Mouse (Mus musculus) embryonic stem cell, embryonic (primary cell): ENCODE results near the gene Atad2b.
"Not testable (repeated sequence)": the region's sequence is repeated elsewhere in the genome, so short reads cannot be mapped to it uniquely, and the experiment has no call there.

Experiments used
- CTCF ChIA-PET, 4 experiments: fragments of 300-600 bp in 2 of 4; fragments of 350-600 bp in 2 of 4; sonication (Branson Sonifier 250); formaldehyde crosslinking; loops; one replicate each; lab custom pipeline; 2022; ENCODE audit warnings: inconsistent platforms in 2 of 4; lab: Charles Lee
- POLR2A ChIA-PET, 4 experiments: fragments of 300-600 bp in 2 of 4; fragments of 350-600 bp in 2 of 4; sonication (Branson Sonifier 250); formaldehyde crosslinking; loops; one replicate each; lab custom pipeline; 2022; ENCODE audit warnings: antibody characterized with exemption in 4 of 4, inconsistent platforms in 1 of 4; lab: Charles Lee

Gene Atad2b

GRCm38 (mm10) chr12:4952272-4952671, 35.1 kb downstream of the Atad2b start:
- CTCF ChIA-PET = no interaction called here
- POLR2A ChIA-PET = interaction anchor here in 1 of 4 experiments (0.6 kb wide), 1 partner anchor 97 kb away, joined by 3 read pairs; no protein-coding TSS in a partner anchor

DNA sequence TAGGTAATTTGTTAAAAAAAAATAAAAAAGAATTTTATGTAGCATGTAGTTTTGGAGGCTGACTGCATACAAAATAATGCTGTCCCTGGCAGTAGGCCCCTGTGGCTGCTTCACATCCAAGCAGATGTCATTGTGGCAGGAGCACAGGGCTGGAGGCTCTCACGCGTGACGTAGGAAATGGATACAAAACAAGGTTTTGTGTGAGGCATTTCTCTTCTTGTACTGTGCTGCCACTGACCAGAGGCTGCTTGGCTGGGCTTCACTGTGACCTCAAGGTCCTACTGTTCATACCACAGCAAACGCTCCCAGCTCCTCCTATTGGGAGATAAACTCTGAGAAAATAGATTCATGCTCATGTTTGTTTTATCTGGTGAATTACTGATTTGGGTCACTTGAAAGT, 36.0 kb downstream of the Atad2b start:
- POLR2A ChIA-PET = interaction anchor here in 1 of 4 experiments (1.3 kb wide), 1 partner anchor 34 kb away, joined by 4 read pairs; no protein-coding TSS in a partner anchor

DNA sequence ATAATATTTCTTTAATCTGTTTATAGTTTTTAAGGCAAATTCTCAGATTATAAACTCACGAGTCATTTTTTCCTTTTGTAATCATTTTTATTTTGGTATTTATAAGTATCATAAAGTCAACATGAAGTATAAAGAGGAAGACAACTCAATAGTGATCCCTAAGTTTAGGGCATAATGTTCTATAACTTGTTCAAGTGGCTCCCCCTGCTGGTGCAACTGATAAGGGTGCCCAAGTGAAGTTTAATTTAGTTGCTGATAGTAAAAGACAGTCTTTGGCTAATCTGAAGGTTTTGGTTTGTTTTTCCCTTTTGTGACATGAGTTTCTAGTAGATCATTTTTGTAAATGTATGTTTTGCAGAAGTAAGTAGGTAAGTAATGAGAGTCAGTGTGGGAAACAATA, 55.8 kb downstream of the Atad2b start:
- ChIA-PET CTCF (no interaction called here), POLR2A (no interaction called here)

More for the DNA sequence above, 36.0 kb downstream of the Atad2b start:
- CTCF ChIA-PET = no interaction called here

DNA sequence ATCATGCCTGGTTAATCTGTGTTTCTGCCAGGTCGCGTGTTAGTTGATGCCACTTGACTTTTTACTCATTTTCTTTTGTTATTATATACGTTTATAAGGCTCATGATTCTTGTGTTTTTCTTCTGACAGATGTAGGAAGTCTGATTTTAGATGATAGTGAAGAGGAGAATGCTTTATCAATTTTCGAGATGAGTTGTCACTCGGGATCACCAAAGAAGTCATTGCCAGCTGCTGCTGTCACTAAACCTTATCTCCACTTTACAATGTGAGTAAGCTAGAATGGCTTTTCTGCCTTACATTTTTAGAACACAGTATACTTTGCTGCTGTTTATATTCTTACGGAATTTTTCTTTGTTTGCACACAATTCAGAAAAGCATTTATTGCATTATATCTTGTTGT, 61.2 kb downstream of the Atad2b start:
- ChIA-PET POLR2A (no interaction called here), CTCF (no interaction called here)

DNA sequence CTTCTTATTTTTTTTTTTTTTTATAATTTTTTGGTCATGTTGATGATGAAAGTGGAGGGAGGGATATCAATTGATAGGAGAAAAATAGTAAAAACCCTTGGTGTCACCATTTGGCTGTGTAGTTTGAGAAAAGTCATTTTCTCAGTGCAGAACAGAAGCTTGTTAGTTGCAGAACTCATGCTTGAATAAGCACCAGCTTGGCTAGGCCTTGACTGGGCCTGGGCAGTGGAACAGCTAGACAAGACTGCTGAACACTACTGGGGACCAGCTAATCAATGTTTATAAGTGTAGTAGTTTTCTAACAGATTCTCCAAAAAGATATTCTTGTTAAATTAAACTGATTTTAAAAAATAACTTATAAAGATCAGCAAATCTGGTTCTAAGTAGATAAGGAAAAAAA, 79.8 kb downstream of the Atad2b start:
- ChIA-PET CTCF (no interaction called here), POLR2A (interaction anchor here in 1 of 4 experiments (1.1 kb wide), 1 partner anchor 11 kb away, joined by 3 read pairs; no protein-coding TSS in a partner anchor)

DNA sequence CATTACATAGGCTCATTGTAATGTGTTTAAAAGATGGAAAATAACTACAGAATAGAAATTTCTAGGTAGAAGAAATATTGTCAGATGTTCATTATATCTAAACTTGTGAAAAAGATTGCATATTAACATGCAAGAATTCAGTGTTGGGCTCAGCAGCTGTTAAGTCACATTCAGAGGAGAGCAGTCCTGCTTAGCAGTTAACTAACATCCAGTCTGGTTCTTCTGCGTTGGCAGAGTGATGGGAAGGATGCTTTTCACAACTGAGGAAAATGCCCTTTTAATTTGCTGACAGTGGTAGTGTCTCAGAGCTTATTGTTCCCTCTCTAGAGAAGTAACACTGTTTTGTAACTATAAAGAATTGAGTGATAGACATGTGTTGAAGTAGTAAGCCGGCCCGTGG, 88.2 kb downstream of the Atad2b start:
- POLR2A ChIA-PET = interaction anchor here in 1 of 4 experiments (0.9 to 1.5 kb wide), 2 partner anchors 14 to 90 kb away, joined by 3 to 5 read pairs; no protein-coding TSS in a partner anchor

GRCm38 (mm10) chr12:5005776-5006175, 88.6 kb downstream of the Atad2b start:
- CTCF ChIA-PET = not testable (repeated sequence)
- POLR2A ChIA-PET = interaction anchor here in 1 of 4 experiments (0.6 to 1.7 kb wide), 5 partner anchors 10 to 354 kb away, joined by 3 to 8 read pairs (median 5); no protein-coding TSS in a partner anchor

More for the DNA sequence above, 88.2 kb downstream of the Atad2b start:
- CTCF ChIA-PET = no interaction called here

DNA sequence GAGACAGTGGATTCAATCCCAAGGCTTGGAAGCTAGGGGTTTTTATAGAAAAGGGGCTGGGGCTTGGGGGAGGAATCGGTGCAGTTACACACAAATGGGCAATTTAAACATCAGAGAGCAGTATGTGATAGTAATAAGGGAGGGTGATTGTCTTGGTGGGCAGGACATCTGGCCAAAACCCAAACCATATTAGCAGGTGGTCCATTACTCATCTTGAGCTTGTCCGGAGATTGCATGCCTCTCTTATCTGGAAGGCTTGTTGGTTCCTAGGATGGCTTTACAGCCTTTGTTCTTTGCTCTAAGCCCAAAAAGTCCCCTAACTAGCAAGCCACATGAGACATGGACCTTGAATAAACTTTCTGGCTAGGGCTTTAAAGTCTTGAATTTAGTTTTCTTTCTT, 91.5 kb downstream of the Atad2b start:
- POLR2A ChIA-PET = interaction anchor here in 2 of 4 experiments (0.9 to 1.4 kb wide), 2 partner anchors 89 to 167 kb away, joined by 3 to 5 read pairs; partner anchors contain the start of gene Fkbp1b (in 1 of the 2)
- CTCF ChIA-PET = not testable (repeated sequence)

GRCm38 (mm10) chr12:5025226-5025861, 108.2 kb downstream of the Atad2b start:
- ChIA-PET POLR2A (interaction anchor here in 1 of 4 experiments (1.6 kb wide), 3 partner anchors 8 to 19 kb away, joined by 3 to 4 read pairs (median 3); no protein-coding TSS in a partner anchor), CTCF (no interaction called here)

DNA sequence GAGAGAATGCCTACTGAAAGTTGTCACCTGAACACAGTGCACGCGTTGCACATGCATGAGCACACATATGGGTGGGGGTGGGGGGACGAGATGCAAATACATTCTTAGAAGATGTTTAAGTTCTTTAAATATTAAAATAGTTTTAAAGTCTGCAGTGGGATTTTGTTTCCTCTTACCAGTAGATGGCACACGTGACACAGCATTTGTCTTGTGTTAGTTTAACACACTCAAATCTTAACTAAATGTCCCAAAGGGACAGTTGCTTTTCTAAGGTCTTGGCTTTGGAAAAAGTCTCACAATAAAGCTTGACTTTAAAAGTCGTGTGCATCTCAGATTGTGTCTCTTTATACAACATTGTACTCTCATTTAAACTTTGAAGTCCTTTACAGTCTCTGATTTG, 111.9 kb downstream of the Atad2b start:
- ChIA-PET POLR2A (no interaction called here), CTCF (no interaction called here)

- CTCF ChIA-PET = interaction anchor here in 1 of 4 experiments (1.4 kb wide), 1 partner anchor 110 kb away, joined by 3 read pairs; no protein-coding TSS in a partner anchor
- POLR2A ChIA-PET = interaction anchor here in 1 of 4 experiments (1.6 to 2.0 kb wide), 2 partner anchors 16 to 21 kb away, joined by 4 to 5 read pairs; no protein-coding TSS in a partner anchor
Observed at GRCm38 (mm10) chr12:5038008-5038407, 120.9 kb downstream of the Atad2b start.

DNA sequence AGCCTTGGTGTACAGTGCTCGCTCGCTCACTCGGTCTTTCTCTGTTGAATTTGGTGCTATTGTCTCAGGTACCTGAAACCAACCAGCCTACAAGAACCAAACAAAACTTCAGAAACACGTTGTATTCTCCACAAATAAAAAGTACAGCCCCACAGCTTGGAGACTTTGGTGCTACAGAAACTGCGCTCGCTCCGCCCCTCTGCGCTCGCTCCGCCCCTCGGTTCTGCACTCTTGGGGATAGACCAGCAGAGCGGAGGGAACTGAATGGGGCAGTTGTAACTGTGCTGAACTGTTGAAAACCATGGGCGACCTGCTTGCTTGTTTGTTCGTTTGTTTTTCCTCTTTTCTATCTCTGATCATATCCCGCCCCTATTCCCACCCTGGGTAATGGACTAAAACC, 127.0 kb downstream of the Atad2b start:
- POLR2A ChIA-PET = no interaction called here
- CTCF ChIA-PET = no interaction called here

GRCm38 (mm10) chr12:5048104-5048503, 131.0 kb downstream of the Atad2b start:
- CTCF ChIA-PET = no interaction called here
- POLR2A ChIA-PET = interaction anchor here in 1 of 4 experiments (0.7 to 0.9 kb wide), 2 partner anchors 77 to 429 kb away, joined by 3 read pairs; no protein-coding TSS in a partner anchor

GRCm38 (mm10) chr12:5067590-5067989, 150.4 kb downstream of the Atad2b start:
- POLR2A ChIA-PET = interaction anchor here in 2 of 4 experiments (0.6 to 2.2 kb wide), 5 partner anchors 8 to 170 kb away, joined by 3 to 6 read pairs (median 3); no protein-coding TSS in a partner anchor

DNA sequence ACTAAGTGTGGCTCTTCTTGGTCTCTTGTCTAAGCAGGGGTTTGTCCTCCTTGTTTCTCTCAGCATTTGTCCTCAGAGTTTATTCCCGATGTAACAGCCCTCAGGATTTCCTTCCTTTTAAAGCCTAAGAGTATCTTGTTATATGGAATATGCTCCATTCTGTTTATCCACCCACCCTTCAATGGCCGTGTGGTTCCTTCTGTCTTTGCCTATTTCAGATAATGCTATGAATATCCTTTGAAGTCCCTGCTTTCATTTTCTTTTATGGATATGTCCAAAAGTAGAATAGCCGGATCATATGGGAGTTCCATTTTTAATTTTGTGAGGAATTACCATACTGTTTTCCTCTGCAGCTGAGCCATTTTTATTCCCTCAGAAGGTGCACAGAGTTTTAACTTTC, 153.0 kb downstream of the Atad2b start:
- CTCF ChIA-PET = interaction anchor here in 1 of 4 experiments (0.7 kb wide), 1 partner anchor 10 kb away, joined by 4 read pairs; no protein-coding TSS in a partner anchor
- POLR2A ChIA-PET = interaction anchor here in 1 of 4 experiments (0.6 kb wide), 1 partner anchor 19 kb away, joined by 5 read pairs; no protein-coding TSS in a partner anchor

More at GRCm38 (mm10) chr12:5067590-5067989, 150.4 kb downstream of the Atad2b start:
- CTCF ChIA-PET = interaction anchor here in 3 of 4 experiments (0.6 to 1.9 kb wide), 3 partner anchors 12 to 84 kb away, joined by 3 to 8 read pairs (median 8); no protein-coding TSS in a partner anchor

GRCm38 (mm10) chr12:5073191-5073590, 156.0 kb downstream of the Atad2b start:
- CTCF ChIA-PET = interaction anchor here in 2 of 4 experiments (0.6 kb wide), 2 partner anchors 48 to 436 kb away, joined by 5 to 9 read pairs; no protein-coding TSS in a partner anchor

GRCm38 (mm10) chr12:5081480-5081879, 164.3 kb downstream of the Atad2b start:
- CTCF ChIA-PET = interaction anchor here in 1 of 4 experiments (0.8 kb wide), 1 partner anchor 1970 kb away, joined by 4 read pairs; no protein-coding TSS in a partner anchor

More at GRCm38 (mm10) chr12:5073191-5073590, 156.0 kb downstream of the Atad2b start:
- POLR2A ChIA-PET = interaction anchor here in 3 of 4 experiments (0.6 to 1.1 kb wide), 3 partner anchors 198 to 793 kb away, joined by 3 to 4 read pairs (median 3); partner anchors contain the start of gene Sf3b6 (in 1 of the 3)

DNA sequence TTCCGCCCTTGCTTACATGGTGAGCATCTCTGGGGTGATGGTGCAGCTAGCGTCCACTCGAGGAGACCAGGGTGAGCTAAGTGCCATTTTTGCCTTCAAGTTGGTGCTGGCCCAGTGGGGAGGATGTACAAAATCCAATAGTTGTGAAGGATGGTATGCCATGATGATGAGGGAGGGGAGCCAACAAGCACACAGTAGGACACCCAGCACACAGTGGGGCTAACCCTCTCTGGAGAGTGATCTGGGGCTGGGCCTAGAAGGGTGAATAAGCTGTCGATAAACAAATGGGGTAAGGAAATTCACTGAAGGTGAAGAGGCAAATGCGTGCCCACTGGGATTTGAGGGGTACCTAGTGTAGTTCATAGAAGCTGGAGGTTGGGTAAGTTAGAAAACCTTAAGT, 167.6 kb downstream of the Atad2b start:
- ChIA-PET CTCF (no interaction called here), POLR2A (interaction anchor here in 1 of 4 experiments (1.0 to 1.4 kb wide), 2 partner anchors 11 to 35 kb away, joined by 3 read pairs; no protein-coding TSS in a partner anchor)

More at GRCm38 (mm10) chr12:5081480-5081879, 164.3 kb downstream of the Atad2b start:
- POLR2A ChIA-PET = interaction anchor here in 1 of 4 experiments (0.7 kb wide), 1 partner anchor 173 kb away, joined by 3 read pairs; no protein-coding TSS in a partner anchor
